Mouse (Mus musculus): ENCODE measurements around the gene Serinc5. TPM values are rescaled to one million over a fixed set of nuclear protein-coding genes. Genes with fewer than 3 reads are reported as not detected.
"Not testable (repeated sequence)": the region's sequence is repeated elsewhere in the genome, so short reads cannot be mapped to it uniquely, and the experiment has no call there.

The Serinc5 gene
- total RNA-seq (2021) = 10 to 100 TPM; 71.1 to 78.5 TPM

GRCm38 (mm10) chr13:92610311-92611221, at the start of gene Serinc5:
Gene Serinc5, plus strand, starts transcription at chr13:92611091.
- DNase-seq (ENCODE audit: extremely low spot score in 1 of 2, low spot score in 1 of 2) = peak; percentile 91 to 94

DNA sequence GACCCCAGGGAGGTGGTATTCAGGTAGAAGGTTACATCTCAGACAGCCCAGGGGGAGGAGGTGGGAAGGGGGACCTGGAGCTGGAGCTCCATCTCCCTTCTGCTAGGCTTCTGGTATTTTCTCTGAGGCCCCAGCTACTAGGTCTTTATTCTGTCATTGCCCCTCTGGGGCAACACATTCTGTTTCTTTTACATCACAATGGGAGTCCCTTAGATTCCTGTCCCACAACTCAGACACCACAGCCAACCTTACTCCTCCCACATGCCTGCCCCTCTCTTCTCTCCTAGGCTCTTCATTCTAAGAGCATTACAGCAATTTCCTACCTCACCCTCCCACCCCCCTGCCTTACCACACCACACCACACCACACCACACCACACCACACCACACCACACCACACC, 34.8 kb upstream of the Serinc5 start, which contains the start of gene Spz1:
Gene Spz1, minus strand, starts transcription at position 101 of the 400 bp plus-strand sequence.
- DNase-seq (ENCODE audit: extremely low spot score in 1 of 2, low spot score in 1 of 2) = no peak

DNA sequence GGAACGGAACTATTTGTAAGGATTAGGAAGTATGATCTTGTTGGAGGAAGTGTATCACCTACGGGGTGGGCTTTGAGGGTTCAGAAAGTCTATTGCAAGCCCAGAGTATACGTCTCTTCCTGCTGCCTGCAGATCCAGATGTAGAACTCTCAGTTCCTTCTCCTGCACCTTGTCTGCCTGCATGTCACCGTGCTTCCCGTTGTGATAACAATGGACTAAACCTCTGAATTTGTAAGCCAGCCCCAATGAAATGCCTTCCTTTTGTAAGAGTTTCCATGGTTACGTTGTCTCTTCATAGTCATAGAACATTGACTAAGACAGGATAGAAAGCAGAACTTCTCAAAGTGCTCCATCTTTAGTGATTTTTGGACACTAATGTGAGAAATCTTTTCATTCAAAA, 34.2 kb upstream of the Serinc5 start:
- DNase-seq (ENCODE audit: extremely low spot score in 1 of 2, low spot score in 1 of 2) = no peak

DNA sequence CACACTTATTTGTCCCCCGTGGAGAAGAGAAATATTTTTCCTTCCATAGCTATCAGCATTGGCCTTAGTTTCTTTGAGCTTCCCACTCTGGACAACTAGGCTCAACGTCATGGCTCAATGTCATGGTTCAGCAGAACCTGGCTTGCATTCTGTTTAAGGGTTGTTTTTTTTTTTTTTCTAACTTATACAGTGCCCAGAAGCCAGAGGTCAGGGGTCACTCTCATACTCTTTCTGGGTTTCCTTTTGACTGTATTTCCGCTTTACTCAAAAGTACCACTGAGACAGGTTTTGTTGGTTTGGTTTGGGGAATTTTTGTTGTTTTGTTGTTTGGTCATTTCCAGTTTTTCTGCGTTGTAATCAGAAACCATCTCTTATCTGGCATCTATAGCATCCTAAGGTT, 32.7 kb upstream of the Serinc5 start:
- DNase-seq (ENCODE audit: extremely low spot score in 1 of 2, low spot score in 1 of 2) = no peak

- DNase-seq (ENCODE audit: extremely low spot score in 1 of 2, low spot score in 1 of 2) = peak in 1 of 2 experiments; percentile 72
These were observed 30.5 kb upstream of the Serinc5 start for GRCm38 (mm10) chr13:92580220-92581043.

- no peak for DNase-seq (ENCODE audit: extremely low spot score in 1 of 2, low spot score in 1 of 2)
These were observed 26.7 kb upstream of the Serinc5 start for GRCm38 (mm10) chr13:92584094-92584717.

DNA sequence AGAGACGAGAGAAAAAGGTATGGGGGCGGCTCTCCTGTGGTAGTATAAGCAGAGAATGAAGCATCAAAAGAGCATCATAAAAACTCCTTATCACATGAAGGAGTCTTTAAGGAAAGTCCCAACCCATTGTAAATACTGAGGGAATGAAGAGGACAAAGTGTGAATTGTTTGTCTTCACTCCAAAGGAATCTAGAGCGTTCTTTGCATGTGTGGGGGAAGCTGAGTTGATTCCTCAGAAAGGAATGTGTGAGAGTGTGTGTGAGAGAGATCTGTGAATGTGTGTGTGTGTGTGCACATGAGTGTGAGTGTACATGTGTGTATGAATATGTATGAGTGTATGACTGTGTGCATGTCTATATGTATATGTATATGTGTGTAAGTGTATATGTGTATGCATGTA, 22.2 kb upstream of the Serinc5 start:
- no peak for DNase-seq (ENCODE audit: extremely low spot score in 1 of 2, low spot score in 1 of 2)

DNA sequence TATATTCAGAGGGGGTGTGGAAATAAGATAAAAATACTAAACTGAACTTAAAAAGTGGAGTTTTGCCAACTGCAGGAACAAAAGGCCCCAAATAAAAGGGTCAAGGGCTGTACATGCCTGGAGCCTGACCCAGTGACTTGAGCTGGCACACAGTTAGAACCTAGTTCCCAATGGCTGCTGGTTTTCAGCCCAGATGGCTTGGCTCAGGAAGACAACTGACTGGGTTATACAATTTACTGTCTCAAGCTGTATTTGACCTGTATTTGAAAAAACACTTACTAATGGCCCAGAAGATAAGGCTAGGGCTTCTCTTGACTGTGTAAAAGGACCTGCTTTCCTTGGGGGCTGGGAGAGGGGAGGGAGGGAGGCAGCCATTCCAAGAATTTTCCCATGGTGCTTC, 21.6 kb upstream of the Serinc5 start:
- DNase-seq (ENCODE audit: extremely low spot score in 1 of 2, low spot score in 1 of 2) = no peak

DNA sequence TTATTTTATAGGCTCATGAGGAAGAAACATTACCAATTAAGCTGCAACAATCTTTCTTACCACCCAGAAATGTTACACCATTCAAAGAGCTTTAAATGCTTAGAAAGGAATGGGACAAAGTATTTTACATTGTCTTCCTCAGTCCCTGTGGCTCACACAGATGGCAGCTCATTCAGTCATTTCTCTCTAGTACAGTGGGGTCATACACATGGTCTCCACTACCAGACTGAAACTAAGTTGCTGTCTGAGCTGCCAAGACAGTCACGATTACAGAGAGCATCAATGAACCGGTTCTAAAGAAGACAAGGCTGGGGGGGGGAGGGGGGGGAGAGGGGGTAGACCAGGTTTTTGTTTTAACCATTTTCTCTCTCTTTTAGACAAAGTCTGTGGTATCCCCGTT, 19.7 kb upstream of the Serinc5 start:
- DNase-seq (ENCODE audit: extremely low spot score in 1 of 2, low spot score in 1 of 2) = no peak

DNA sequence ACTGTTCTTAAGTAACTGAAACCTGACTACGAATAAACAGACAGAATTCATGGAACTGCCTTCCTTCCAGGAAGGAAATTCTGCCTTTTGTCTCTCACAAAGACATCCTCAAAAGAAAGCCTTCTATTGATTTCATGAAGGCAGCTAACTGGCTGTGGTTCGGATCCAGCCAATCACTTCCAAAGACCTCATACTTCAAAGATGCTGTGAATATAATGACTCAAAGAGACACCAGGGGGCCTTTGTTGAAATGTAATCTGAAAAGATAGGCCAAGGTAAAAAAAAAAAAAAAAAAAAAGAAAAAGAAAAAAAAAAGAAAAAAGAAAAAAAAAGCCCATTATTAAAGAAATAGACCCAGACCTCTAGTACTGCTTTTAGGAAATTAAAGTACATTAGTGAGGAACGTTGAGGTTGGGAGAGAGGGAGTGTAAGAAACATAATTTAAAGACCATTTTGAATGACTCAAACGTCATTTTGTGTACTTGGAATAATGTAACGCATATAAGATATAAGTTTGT, 18.6 kb upstream of the Serinc5 start:
- DNase-seq (ENCODE audit: extremely low spot score in 1 of 2, low spot score in 1 of 2) = no peak

DNA sequence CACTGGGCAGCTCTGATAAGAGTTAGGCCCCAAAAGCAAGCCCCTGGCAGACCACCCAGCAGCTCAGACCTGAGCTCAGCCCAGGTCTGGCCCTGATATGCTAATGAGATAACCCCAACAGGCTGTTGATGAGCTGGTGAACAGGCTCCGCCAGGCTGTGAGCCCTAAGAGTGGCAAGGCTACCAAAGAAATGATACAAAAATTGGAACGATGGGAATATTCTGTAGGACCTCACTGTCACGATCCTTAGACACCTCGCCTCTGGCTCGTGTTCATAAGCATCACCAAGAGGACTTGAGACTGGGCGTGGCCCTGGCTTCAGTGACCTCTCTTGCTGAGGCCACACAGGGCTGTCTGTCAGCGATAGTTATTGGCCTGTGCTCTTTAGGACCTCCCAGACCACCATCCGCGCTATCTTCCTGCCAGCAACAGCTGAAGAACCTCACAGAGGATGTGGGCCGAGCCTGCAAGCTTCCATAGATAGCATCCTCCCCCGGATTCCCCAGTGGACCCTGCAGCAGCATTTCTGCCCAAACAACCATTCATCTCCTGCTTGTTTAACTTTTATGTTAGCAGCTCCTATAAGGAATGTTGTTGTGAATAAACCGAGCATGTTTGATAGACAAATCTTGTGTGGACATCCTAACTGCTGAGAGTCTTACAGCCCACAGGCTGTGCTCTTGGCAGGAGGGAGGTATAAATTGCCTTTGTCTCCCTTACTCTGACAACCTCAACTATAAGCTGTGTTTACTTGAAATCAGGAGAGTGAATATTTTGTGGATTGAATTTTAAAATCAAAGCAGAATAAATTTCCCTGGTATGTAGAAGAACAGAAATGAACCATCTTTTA, 17.9 kb upstream of the Serinc5 start:
- no peak for DNase-seq (ENCODE audit: extremely low spot score in 1 of 2, low spot score in 1 of 2)

DNA sequence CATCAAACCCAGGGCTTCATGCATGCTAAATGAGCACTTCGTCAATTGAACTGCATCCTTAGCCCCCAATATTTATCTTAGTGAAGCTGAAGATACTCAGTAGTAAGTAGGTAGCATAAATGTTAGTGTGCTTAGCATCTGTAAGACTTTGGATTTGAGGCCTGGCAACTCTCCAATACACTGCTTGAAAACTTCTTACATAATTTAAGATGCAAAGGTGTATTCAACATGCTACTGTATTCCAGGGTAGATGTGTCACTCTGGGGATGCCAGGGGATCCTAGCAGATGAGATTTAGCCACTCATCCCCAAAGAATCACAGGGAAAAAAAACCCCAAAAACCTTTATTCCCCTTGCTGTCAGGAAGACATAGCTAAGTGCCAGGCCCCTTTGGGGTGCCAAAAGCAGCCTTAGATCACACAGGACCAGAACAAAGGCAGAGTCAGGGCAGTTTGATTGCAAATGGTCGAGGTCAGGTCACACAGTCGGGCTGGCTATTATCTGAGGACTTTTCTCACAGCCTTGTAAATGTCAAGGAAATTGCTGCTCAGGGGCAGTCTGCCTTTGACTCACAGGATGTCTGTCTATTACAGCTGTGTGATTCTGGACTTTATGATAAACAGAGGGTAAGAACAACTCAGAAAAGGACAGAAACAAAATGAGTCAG, 17.0 kb upstream of the Serinc5 start:
- no peak for DNase-seq (ENCODE audit: extremely low spot score in 1 of 2, low spot score in 1 of 2)

DNA sequence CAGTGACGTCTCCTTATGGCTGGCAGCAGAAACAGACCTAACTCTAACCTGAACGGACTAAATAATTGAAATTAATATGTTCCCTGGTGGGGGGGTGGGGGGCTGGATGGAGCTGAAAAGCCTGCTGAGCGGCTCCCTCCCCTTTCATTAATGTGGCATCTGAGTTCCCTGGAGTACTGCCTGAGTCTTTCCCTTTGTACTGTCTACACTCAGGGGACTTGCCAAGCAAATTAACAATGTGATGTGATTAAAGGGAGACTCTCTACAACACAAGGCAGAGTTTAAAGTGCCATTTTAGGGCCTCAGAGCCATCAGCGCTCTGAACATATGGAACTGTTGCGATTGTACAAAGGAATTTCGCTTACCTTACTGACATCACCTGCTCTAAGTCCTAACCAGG, 16.4 kb upstream of the Serinc5 start:
- DNase-seq (ENCODE audit: extremely low spot score in 1 of 2, low spot score in 1 of 2) = no peak

GRCm38 (mm10) chr13:92594907-92595306, 16.0 kb upstream of the Serinc5 start:
- DNase-seq (ENCODE audit: extremely low spot score in 1 of 2, low spot score in 1 of 2) = no peak

DNA sequence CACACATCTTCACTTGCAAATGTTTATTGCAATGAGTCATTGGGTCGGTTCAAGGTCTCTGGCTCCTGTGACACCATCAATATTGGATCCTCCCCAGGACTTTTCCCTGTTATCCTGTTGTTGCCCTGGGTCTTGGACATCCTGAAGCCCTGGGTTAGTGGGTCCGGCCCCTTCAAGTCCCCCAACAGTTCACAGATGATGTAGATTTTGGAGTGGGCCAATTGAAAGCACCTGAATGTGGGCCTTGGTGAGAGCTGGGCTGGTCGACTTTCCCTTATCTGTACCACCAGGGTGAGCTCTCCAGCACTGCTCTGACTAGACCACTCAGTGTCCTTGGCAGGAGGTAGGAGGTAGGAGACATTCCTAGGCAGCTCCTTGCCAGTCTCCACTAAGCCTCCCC, 15.5 kb upstream of the Serinc5 start:
- DNase-seq (ENCODE audit: extremely low spot score in 1 of 2, low spot score in 1 of 2) = no peak

GRCm38 (mm10) chr13:92605306-92605705, 5.6 kb upstream of the Serinc5 start:
- not testable (repeated sequence) for DNase-seq (ENCODE audit: extremely low spot score in 1 of 2, low spot score in 1 of 2)

GRCm38 (mm10) chr13:92609486-92610310, 1.2 kb upstream of the Serinc5 start:
- DNase-seq (ENCODE audit: extremely low spot score in 1 of 2, low spot score in 1 of 2) = no peak

GRCm38 (mm10) chr13:92611254-92611784, 428 bp downstream of the Serinc5 start:
- no peak for DNase-seq (ENCODE audit: extremely low spot score in 1 of 2, low spot score in 1 of 2)

Measured in layer of hippocampus, postnatal 25 days (tissue).